Mouse (Mus musculus): ENCODE measurements at regions not wholly inside any gene's neighbourhood (a gene's known extent, or its start where the extent isn't known, plus 50 kb on each side); places are given as distances from the start of the nearest gene placed in this dataset.

DNA sequence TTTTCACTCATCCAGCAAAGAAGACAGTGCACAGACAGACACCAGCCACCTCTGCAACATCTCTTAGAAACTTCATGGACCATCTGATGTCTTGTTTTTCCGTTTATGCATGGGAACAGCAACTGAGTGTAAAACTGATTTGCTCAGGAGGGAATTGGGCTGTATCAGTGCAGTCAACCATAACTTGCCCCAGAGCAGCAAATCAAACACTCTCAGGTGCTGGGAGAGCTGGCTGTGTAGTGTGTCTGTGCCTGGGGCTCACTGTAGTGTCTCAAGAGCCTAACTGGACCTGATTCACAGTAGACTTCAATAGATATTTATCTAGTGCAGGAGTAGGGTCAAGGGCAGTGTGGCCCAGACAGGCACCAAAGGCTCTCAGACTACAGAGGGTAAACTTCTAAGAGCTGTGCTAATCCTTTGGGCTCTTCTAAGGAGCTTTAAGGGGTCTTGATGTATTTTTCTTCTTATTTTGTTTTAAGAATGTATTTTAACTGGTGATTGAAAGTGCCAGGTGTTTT is 50.3 kb upstream of the C1qtnf3 start:
- DNase-seq (ENCODE audit: low spot score in 2 of 2) = no peak

Measured in layer of hippocampus, adult 18-20 months (tissue).